Mouse (Mus musculus): ENCODE measurements around the gene Psapl1. TPM values are rescaled to one million over a fixed set of nuclear protein-coding genes. Genes with fewer than 3 reads are reported as not detected.
"Not testable (repeated sequence)": the region's sequence is repeated elsewhere in the genome, so short reads cannot be mapped to it uniquely, and the experiment has no call there.

Psapl1 gene
- polyA plus RNA-seq, 1 experiment from 2014 or later = 0.11 TPM

DNA sequence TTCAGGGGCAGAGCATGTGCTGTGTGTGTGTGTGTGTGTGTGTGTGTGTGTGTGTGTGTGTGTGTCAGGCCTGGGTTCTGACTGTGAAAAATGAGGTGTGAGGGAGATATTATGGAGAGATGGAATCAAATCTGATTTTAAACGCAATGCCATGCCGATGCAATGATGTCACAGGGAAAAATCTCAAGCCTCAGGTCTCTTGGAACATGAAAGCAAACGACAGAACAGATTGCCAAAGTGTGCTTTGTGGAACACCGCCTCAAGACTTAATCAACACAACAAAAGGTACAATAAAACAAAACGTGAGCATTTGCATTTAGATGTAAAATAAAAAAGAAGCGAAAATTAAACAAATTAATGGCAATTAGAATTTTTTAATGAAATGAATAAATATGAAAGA is 16.8 kb downstream of the Psapl1 start:
- Histone ChIP-seq H3K9ac (ENCODE audit: low read length) (no peak overlapping the region), H3K4me1 (replicated peaks; ENCODE audit: control insufficient read depth, insufficient read depth, low read length) (no peaks in the 10 kb centered on the region), H3K27me3 (replicated peaks; ENCODE audit: control insufficient read depth, insufficient read depth, low read length) (no peaks in the 10 kb centered on the region), H3K9me3 (ENCODE audit: control insufficient read depth, low read length) (no peaks in the 10 kb centered on the region), H3K27ac (ENCODE audit: low read depth) (no peak overlapping the region), H3K36me3 (ENCODE audit: control insufficient read depth, insufficient read depth, low read length) (no peaks in the 10 kb centered on the region), H3K4me2 (ENCODE audit: low read length) (no peak overlapping the region), H3K4me3 (ENCODE audit: low read depth, low read length) (no peak overlapping the region)
- 72% methylated on average over 6 of the region's 6 CpGs for WGBS
- DNase-seq (ENCODE audit: low spot score) (no peak), ATAC-seq (replicated peaks; ENCODE audit: low FRiP score, low TSS enrichment, low read depth) (no peak)

DNA sequence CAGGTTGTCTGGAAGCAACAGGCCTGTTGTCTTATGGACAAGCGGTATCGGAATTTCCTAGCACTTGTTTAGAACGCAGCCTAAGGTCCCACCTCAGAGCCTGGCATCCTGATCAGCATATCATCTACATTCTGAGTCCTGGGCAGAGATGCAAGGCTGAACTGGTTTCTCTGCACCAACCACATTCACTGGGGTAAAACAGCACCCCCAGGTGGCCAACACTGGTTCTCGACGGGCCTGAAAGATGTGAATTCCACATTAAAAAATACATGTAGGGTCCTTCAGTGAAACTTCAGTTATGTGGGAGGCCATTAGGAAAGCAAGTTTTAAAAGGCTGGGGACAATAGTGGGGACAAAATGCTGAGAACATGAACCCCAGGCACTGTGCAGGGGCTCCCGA is 20.0 kb downstream of the Psapl1 start:
- DNase-seq (ENCODE audit: low spot score) = peak; percentile 65
- Histone ChIP-seq H3K4me2 (ENCODE audit: low read length) (no peak overlapping the region), H3K4me1 (replicated peaks; ENCODE audit: control insufficient read depth, insufficient read depth, low read length) (no peaks in the 10 kb centered on the region), H3K4me3 (ENCODE audit: low read depth, low read length) (no peak overlapping the region), H3K36me3 (ENCODE audit: control insufficient read depth, insufficient read depth, low read length) (no peaks in the 10 kb centered on the region), H3K9ac (ENCODE audit: low read length) (no peak overlapping the region), H3K27me3 (replicated peaks; ENCODE audit: control insufficient read depth, insufficient read depth, low read length) (no peaks in the 10 kb centered on the region), H3K9me3 (ENCODE audit: control insufficient read depth, low read length) (no peaks in the 10 kb centered on the region), H3K27ac (ENCODE audit: low read depth) (no peak overlapping the region)
- WGBS = 72% methylated on average over 6 of the region's 6 CpGs
- no peak for ATAC-seq (replicated peaks; ENCODE audit: low FRiP score, low TSS enrichment, low read depth)

DNA sequence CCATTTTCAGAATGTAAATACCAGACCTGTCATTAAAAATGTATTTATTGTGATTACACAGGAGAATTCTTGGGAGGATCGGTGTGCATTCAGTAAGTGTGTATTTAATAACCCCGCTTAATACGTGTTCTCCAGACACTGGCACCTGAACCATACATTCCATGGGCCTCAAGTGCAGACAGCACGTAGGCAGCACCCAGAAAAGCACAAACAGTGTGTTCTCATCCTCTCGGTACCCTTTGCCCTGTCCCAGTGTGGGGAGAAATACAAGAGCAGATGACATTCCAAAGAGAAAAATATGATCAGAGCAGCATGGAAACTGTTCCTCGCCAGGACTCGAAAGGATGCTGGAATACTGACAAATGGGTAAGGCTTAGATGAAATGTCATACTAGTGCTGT is 22.0 kb downstream of the Psapl1 start:
- no peak for DNase-seq (ENCODE audit: low spot score)
- Histone ChIP-seq H3K4me3 (ENCODE audit: low read depth, low read length) (no peak overlapping the region), H3K36me3 (ENCODE audit: control insufficient read depth, insufficient read depth, low read length) (no peaks in the 10 kb centered on the region), H3K4me2 (ENCODE audit: low read length) (no peak overlapping the region), H3K9me3 (ENCODE audit: control insufficient read depth, low read length) (no peaks in the 10 kb centered on the region), H3K4me1 (replicated peaks; ENCODE audit: control insufficient read depth, insufficient read depth, low read length) (no peaks in the 10 kb centered on the region), H3K27me3 (replicated peaks; ENCODE audit: control insufficient read depth, insufficient read depth, low read length) (no peaks in the 10 kb centered on the region), H3K9ac (ENCODE audit: low read length) (no peak overlapping the region), H3K27ac (ENCODE audit: low read depth) (peak overlapping the region; percentile 81)
- no peak for ATAC-seq (replicated peaks; ENCODE audit: low FRiP score, low TSS enrichment, low read depth)
- WGBS = 55% methylated on average over 7 of the region's 7 CpGs

DNA sequence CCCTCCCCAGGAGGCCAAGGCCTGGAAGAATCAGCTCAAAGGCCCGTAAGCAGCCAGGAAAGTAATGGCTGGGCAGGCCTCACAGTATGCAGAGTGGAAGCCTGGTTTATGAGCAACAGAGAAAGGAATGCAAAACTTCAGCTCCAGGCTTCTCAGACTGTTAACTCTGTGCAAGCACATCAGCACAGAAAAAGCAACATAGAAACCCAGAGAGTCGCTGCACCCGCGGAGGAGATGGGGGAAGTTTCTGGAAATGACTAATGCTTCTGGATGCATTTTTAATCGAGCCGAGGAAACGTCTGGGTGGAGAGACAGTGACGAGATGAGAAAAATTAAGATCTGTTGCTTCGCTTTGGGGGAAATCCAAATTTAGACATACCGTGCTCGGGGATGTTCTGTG is 22.5 kb downstream of the Psapl1 start:
- no peaks in the 10 kb centered on the region for H3K36me3 ChIP-seq (ENCODE audit: control insufficient read depth, insufficient read depth, low read length)
- DNase-seq (ENCODE audit: low spot score) (peak; percentile 54), ATAC-seq (replicated peaks; ENCODE audit: low FRiP score, low TSS enrichment, low read depth) (peak; percentile 63; the same call in 1 of the 2 replicates)

DNA sequence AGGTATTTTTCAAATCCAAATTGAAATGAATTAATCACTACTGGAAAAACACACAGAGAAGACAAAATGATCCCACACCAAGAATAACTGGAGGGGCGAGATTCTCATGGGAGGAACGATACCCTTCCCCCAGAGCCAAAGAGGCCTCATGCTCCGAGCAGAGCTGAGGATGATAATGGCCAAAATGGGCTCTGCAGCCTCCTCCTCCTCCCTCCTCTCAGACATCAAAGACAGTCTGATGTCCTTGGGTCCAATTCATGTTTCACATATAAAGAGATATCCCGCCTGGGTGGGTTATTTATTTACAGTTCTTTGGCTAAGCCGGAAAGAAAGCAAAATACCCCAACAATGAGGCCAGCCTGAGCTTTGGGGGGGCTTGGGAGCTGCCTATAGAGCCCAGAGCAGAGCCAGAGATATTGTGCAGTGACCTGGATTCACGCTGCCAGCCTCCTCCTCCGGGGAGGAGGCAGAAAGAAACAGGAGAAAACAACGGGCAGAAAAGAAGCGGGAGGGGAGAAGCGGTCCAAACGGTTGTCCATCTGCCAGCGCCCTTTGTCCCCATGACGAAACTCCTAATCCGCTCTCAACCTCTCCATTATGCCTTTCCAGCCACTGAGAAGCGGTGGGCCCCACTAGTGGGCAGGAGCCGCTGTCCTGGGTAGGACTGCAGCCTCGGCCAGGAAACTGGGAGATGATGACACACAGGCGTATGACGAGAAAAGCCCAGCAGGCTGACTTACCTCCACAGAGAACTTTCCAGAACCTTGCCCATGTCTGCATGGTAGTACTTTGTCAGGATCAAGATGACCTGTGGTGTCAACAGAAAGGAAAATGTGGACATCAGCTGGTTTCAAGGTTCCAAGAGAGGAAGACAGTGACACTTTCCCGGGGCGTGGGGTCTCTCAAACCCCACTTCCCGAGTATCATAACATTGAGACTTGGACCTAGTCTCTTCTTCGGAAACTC is 24.9 kb downstream of the Psapl1 start:
- H3K4me3 ChIP-seq (ENCODE audit: low read depth, low read length) = no peak overlapping the region
- H3K4me1 ChIP-seq (replicated peaks; ENCODE audit: control insufficient read depth, insufficient read depth, low read length) = no peaks in the 10 kb centered on the region
- H3K9me3 ChIP-seq (ENCODE audit: control insufficient read depth, low read length) = no peaks in the 10 kb centered on the region
- H3K27ac ChIP-seq (ENCODE audit: low read depth) = no peak overlapping the region
- no peak overlapping the region for H3K9ac ChIP-seq (ENCODE audit: low read length)
- H3K36me3 ChIP-seq (ENCODE audit: control insufficient read depth, insufficient read depth, low read length) = no peaks in the 10 kb centered on the region
- WGBS = 76% methylated on average over 23 of the region's 23 CpGs
- no peaks in the 10 kb centered on the region for H3K27me3 ChIP-seq (replicated peaks; ENCODE audit: control insufficient read depth, insufficient read depth, low read length)
- ATAC-seq (replicated peaks; ENCODE audit: low FRiP score, low TSS enrichment, low read depth) (no peak), DNase-seq (ENCODE audit: low spot score) (no peak)
- no peak overlapping the region for H3K4me2 ChIP-seq (ENCODE audit: low read length)

More for the DNA sequence above, 22.5 kb downstream of the Psapl1 start:
- no peak overlapping the region for H3K4me3 ChIP-seq (ENCODE audit: low read depth, low read length)
- no peaks in the 10 kb centered on the region for H3K9me3 ChIP-seq (ENCODE audit: control insufficient read depth, low read length)
- no peak overlapping the region for H3K9ac ChIP-seq (ENCODE audit: low read length)
- H3K27me3 ChIP-seq (replicated peaks; ENCODE audit: control insufficient read depth, insufficient read depth, low read length) = no peaks in the 10 kb centered on the region
- no peaks in the 10 kb centered on the region for H3K4me1 ChIP-seq (replicated peaks; ENCODE audit: control insufficient read depth, insufficient read depth, low read length)
- 38% methylated on average over 11 of the region's 11 CpGs for WGBS
- H3K4me2 ChIP-seq (ENCODE audit: low read length) = no peak overlapping the region
- peak overlapping the region; percentile 81 for H3K27ac ChIP-seq (ENCODE audit: low read depth)

DNA sequence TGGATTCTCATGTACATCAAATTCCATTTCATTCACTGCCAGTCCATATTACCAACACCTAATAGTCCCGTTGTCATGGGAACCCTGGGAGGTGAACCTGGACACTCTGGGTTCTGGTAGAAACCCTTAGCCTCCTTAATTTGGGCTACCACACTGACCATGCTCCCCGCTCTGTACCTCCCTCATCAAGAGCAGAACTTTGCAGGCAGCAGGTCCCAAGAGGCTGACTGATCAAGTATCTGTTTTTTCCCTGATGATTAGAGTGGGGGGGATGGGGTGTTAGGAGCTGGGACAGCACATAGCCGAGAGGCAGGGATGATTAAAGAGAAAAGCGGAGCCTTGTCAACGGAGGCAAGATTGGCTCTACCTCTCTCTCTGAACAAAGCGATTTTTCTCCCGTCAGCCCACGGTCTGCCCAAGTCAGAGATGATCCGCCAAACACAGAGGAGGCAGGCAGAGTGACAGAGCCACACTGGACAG is 26.5 kb downstream of the Psapl1 start:
- no peak overlapping the region for H3K4me2 ChIP-seq (ENCODE audit: low read length)
- H3K27me3 ChIP-seq (replicated peaks; ENCODE audit: control insufficient read depth, insufficient read depth, low read length) = no peaks in the 10 kb centered on the region
- H3K27ac ChIP-seq (ENCODE audit: low read depth) = no peak overlapping the region
- no peaks in the 10 kb centered on the region for H3K36me3 ChIP-seq (ENCODE audit: control insufficient read depth, insufficient read depth, low read length)
- no peak overlapping the region for H3K9ac ChIP-seq (ENCODE audit: low read length)
- no peaks in the 10 kb centered on the region for H3K4me1 ChIP-seq (replicated peaks; ENCODE audit: control insufficient read depth, insufficient read depth, low read length)
- no peak overlapping the region for H3K4me3 ChIP-seq (ENCODE audit: low read depth, low read length)
- H3K9me3 ChIP-seq (ENCODE audit: control insufficient read depth, low read length) = no peaks in the 10 kb centered on the region
- 57% methylated on average over 9 of the region's 9 CpGs for WGBS
- ATAC-seq (replicated peaks; ENCODE audit: low FRiP score, low TSS enrichment, low read depth) = no peak
- DNase-seq (ENCODE audit: low spot score) = no peak

DNA sequence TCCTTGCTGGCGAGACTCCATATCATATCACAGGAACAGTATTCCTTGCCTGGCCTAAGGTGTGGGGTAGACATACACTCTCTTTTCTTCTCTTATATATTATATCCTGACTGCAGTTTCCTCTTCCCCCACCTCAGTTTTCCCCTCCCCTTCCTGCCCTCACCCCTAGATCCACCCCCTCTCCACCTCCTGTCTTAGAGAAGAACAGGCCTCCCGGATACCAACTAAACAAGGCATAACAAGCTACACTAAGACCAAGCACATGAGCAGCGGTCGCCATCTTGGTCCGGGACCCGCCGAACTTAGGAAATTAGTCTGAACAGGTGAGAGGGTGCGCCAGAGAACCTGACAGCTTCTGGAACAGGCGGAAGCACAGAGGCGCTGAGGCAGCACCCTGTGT is 33.7 kb downstream of the Psapl1 start:
- not testable (repeated sequence) for H3K4me1 ChIP-seq (replicated peaks; ENCODE audit: control insufficient read depth, insufficient read depth, low read length); H3K4me2 ChIP-seq (ENCODE audit: low read length); H3K36me3 ChIP-seq (ENCODE audit: control insufficient read depth, insufficient read depth, low read length); H3K4me3 ChIP-seq (ENCODE audit: low read depth, low read length); H3K9me3 ChIP-seq (ENCODE audit: control insufficient read depth, low read length); H3K9ac ChIP-seq (ENCODE audit: low read length); H3K27ac ChIP-seq (ENCODE audit: low read depth); ATAC-seq (replicated peaks; ENCODE audit: low FRiP score, low TSS enrichment, low read depth); DNase-seq (ENCODE audit: low spot score); H3K27me3 ChIP-seq (replicated peaks; ENCODE audit: control insufficient read depth, insufficient read depth, low read length)
- 91% methylated on average over 8 of the region's 10 CpGs for WGBS

DNA sequence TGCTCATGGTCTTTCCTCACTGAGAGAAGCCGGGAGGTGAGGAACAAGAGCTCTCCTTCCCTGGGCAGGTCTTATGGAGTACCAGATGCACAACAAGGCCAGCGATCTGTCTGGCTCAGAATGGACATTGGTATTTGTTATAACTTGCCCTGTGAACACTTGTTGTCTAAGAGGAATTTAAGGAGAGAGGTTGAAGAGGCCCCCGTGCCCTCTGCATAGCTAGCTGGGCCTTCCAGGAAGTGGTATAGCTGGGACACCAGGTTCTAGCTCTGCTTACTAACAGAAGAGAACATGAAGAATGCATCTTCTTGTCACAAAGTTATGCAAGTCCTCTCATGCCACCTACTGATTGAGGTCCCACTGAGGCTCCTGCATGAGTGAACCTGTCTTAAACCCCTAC is 44.2 kb downstream of the Psapl1 start:
- H3K4me3 ChIP-seq (ENCODE audit: low read depth, low read length) = no peak overlapping the region
- DNase-seq (ENCODE audit: low spot score) (no peak), ATAC-seq (replicated peaks; ENCODE audit: low FRiP score, low TSS enrichment, low read depth) (no peak)
- H3K9me3 ChIP-seq (ENCODE audit: control insufficient read depth, low read length) = no peaks in the 10 kb centered on the region
- H3K27ac ChIP-seq (ENCODE audit: low read depth) = no peak overlapping the region
- no peaks in the 10 kb centered on the region for H3K27me3 ChIP-seq (replicated peaks; ENCODE audit: control insufficient read depth, insufficient read depth, low read length)
- H3K4me1 ChIP-seq (replicated peaks; ENCODE audit: control insufficient read depth, insufficient read depth, low read length) = peaks cover 8% of the 10 kb centered on the region
- 83% methylated on average over 3 of the region's 3 CpGs for WGBS
- H3K36me3 ChIP-seq (ENCODE audit: control insufficient read depth, insufficient read depth, low read length) = no peaks in the 10 kb centered on the region
- no peak overlapping the region for H3K9ac ChIP-seq (ENCODE audit: low read length)
- no peak overlapping the region for H3K4me2 ChIP-seq (ENCODE audit: low read length)
